Mouse (Mus musculus) kidney, embryonic 14.5 days (tissue): ENCODE measurements around the gene Txndc12. TPM values are rescaled to one million over a fixed set of nuclear protein-coding genes. Genes with fewer than 3 reads are reported as not detected.

ENCODE experiments used
- ATAC-seq: fragments of 200-750 bp; cut with Nextera tagmentation; 2 replicates; pipeline ENCODE4 v1.8.0; 2017; ENCODE audit warnings: moderate number of reproducible peaks, mild to moderate bottlenecking, moderate TSS enrichment, moderate library complexity; ENCODE audit not compliant: low FRiP score, low TSS enrichment
- H3K27ac ChIP-seq: fragments of 300-500 bp; sonication (generic); 2 replicates; pipeline ENCODE4 v1.5.1; 2014; ENCODE audit warnings: low read depth, mild to moderate bottlenecking, low read length, moderate library complexity, mixed read lengths
- H3K27me3 ChIP-seq: fragments of 300-500 bp; sonication (generic); 2 replicates; pipeline ENCODE4 v1.6.1; 2014; ENCODE audit warnings: mild to moderate bottlenecking, low read length; ENCODE audit not compliant: control insufficient read depth, insufficient read depth
- H3K36me3 ChIP-seq: fragments of 300-500 bp; sonication (generic); 2 replicates; pipeline ENCODE4 v1.6.1; 2014; ENCODE audit warnings: low read length, mixed read lengths; ENCODE audit not compliant: control insufficient read depth, insufficient read depth
- H3K4me1 ChIP-seq: fragments of 300-500 bp; sonication (generic); 2 replicates; pipeline ENCODE4 v1.6.1; 2014; ENCODE audit warnings: low read length, mixed read lengths; ENCODE audit not compliant: control insufficient read depth, insufficient read depth
- H3K4me2 ChIP-seq: fragments of 300-500 bp; sonication (generic); replicated peaks from 2 replicates; pipeline ENCODE4 v1.6.1; 2014; ENCODE audit warnings: low read depth, mild to moderate bottlenecking, low read length
- H3K4me3 ChIP-seq: fragments of 300-500 bp; sonication (generic); 2 replicates; pipeline ENCODE4 v1.5.1; 2014; ENCODE audit warnings: mild to moderate bottlenecking, low read length
- H3K9ac ChIP-seq: fragments of 300-500 bp; sonication (generic); 2 replicates; pipeline ENCODE4 v1.6.1; 2014; ENCODE audit warnings: low read depth, mild to moderate bottlenecking, low read length, moderate library complexity
- H3K9me3 ChIP-seq: fragments of 300-500 bp; sonication (generic); 2 replicates; pipeline ENCODE4 v1.6.1; 2016; ENCODE audit warnings: low read length; ENCODE audit not compliant: control insufficient read depth
- WGBS: fragments of 180-500 bp; shearing (Covaris S2); extraction: QIAGEN DNeasy Blood & Tissue Kit; methylation state at CpG from one replicate; pipeline ENCODE4 v1.1.7; 2014; 5-methylcytosine and 5-hydroxymethylcytosine counted together
- polyA plus RNA-seq: library from polyadenylated mRNA; unstranded; fragments of >200 nt; fragmentation: Nextera tagmentation; extraction: Ambion mirVana; gene quantifications from 2 replicates; pipeline ENCODE4 v1.2.1, GENCODE M21; 2014

Txndc12 gene
- polyA plus RNA-seq, 1 experiment from 2014 or later = 117 TPM

GRCm38 (mm10) chr4:108904076-108904475 is 69.7 kb downstream of the Txndc12 start:
- H3K4me2 ChIP-seq = no peak overlapping the region
- no peak overlapping the region for H3K9ac ChIP-seq
- WGBS = 35% methylated on average over 6 of the region's 6 CpGs
- H3K4me3 ChIP-seq = no peak overlapping the region
- H3K36me3 ChIP-seq = no peaks in the 10 kb centered on the region
- ATAC-seq = no peak
- H3K9me3 ChIP-seq = no peaks in the 10 kb centered on the region
- no peaks in the 10 kb centered on the region for H3K4me1 ChIP-seq
- no peaks in the 10 kb centered on the region for H3K27me3 ChIP-seq
- no peak overlapping the region for H3K27ac ChIP-seq

GRCm38 (mm10) chr4:108904790-108905189 is 70.4 kb downstream of the Txndc12 start:
- 91% methylated on average over 10 of the region's 10 CpGs for WGBS
- Histone ChIP-seq H3K4me1 (no peaks in the 10 kb centered on the region), H3K4me3 (no peak overlapping the region), H3K27me3 (no peaks in the 10 kb centered on the region), H3K9me3 (no peaks in the 10 kb centered on the region), H3K4me2 (no peak overlapping the region), H3K27ac (no peak overlapping the region), H3K36me3 (no peaks in the 10 kb centered on the region), H3K9ac (no peak overlapping the region)
- no peak for ATAC-seq

GRCm38 (mm10) chr4:108905859-108906258 is 71.5 kb downstream of the Txndc12 start:
- ATAC-seq = peak; percentile 46; the same call in 1 of the 2 replicates
- Histone ChIP-seq H3K36me3 (no peaks in the 10 kb centered on the region), H3K9me3 (no peaks in the 10 kb centered on the region), H3K27me3 (no peaks in the 10 kb centered on the region), H3K9ac (no peak overlapping the region), H3K27ac (no peak overlapping the region), H3K4me2 (no peak overlapping the region), H3K4me1 (no peaks in the 10 kb centered on the region), H3K4me3 (no peak overlapping the region)
- whole genome bisulfite sequencing = 40% methylated on average over 6 of the region's 6 CpGs

DNA sequence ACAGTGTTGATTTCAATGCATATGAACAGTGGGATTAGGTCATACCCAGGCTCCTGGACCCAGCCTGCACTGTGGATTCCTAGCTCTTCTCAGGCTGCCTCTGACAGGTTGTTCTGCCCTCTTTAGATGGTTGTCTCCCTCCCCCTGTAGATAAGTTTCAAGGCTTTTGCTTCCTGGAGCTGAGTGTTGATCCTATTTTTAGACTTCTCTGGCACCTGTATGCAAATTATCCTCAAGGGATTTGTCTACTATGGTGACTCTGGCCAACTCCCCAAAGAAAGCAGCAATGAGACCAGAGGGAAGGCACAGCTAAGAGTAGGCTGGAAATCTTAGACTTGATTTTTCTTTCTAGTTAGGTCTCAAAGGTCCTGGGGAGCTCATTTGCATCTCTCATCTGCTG is 73.1 kb downstream of the Txndc12 start:
- Histone ChIP-seq H3K9me3 (no peaks in the 10 kb centered on the region), H3K4me2 (no peak overlapping the region), H3K36me3 (no peaks in the 10 kb centered on the region), H3K9ac (no peak overlapping the region), H3K27ac (no peak overlapping the region), H3K27me3 (no peaks in the 10 kb centered on the region), H3K4me1 (no peaks in the 10 kb centered on the region), H3K4me3 (no peak overlapping the region)
- ATAC-seq = no peak

GRCm38 (mm10) chr4:108909872-108910425 is 75.5 kb downstream of the Txndc12 start:
- Histone ChIP-seq H3K27me3 (no peaks in the 10 kb centered on the region), H3K27ac (no peak overlapping the region), H3K36me3 (no peaks in the 10 kb centered on the region), H3K4me1 (no peaks in the 10 kb centered on the region), H3K9me3 (no peaks in the 10 kb centered on the region), H3K4me2 (no peak overlapping the region), H3K4me3 (no peak overlapping the region), H3K9ac (no peak overlapping the region)
- 66% methylated on average over 8 of the region's 8 CpGs for WGBS
- ATAC-seq = no peak

Other genes with a start within 250 kb of the Txndc12 start
- gene Cc2d1b, start 214.7 kb upstream of the Txndc12 start, polyA plus RNA-seq = 19.6 and 31.8 TPM in 2 replicates
- 2.1 and 3.3 TPM in 2 replicates for gene 3110021N24Rik, start 115.0 kb upstream of the Txndc12 start, polyA plus RNA-seq
- 7.2 and 7.5 TPM in 2 replicates for gene Zfyve9, start 53.8 kb upstream of the Txndc12 start, polyA plus RNA-seq
- gene Btf3l4, start 987 bp upstream of the Txndc12 start, polyA plus RNA-seq = 199 and 224 TPM in 2 replicates
- 66.3 and 68.7 TPM in 2 replicates for gene Kti12, start 13.2 kb downstream of the Txndc12 start, polyA plus RNA-seq
- gene A730015C16Rik, start 14.0 kb downstream of the Txndc12 start, polyA plus RNA-seq = 0.76 and 1.5 TPM in 2 replicates
- 16.0 and 16.6 TPM in 2 replicates for gene Rab3b, start 44.5 kb downstream of the Txndc12 start, polyA plus RNA-seq
- gene Nrd1, start 166.1 kb downstream of the Txndc12 start, polyA plus RNA-seq = 40.7 and 57.2 TPM in 2 replicates